Mouse (Mus musculus) thymus, adult 2 months (tissue): ENCODE results near the gene Chpf2. TPM values are rescaled to one million over a fixed set of nuclear protein-coding genes. Genes with fewer than 3 reads are reported as not detected.

ENCODE experiments used
- DNase-seq: peaks from one replicate; pipeline ENCODE4 v3.0.0; 2021
- H3K27ac ChIP-seq: fragments of 200-500 bp; 2 replicates; pipeline ENCODE4 v1.5.1; 2012; ENCODE audit warnings: low read length, control low read depth; ENCODE audit not compliant: control insufficient read depth, insufficient read depth
- H3K27me3 ChIP-seq: fragments of 200-500 bp; 2 replicates; pipeline ENCODE4 v1.6.1; 2012; ENCODE audit warnings: mild to moderate bottlenecking, low read length, moderate library complexity, mixed read lengths; ENCODE audit not compliant: control insufficient read depth, insufficient read depth
- H3K36me3 ChIP-seq: fragments of 200-500 bp; 2 replicates; pipeline ENCODE4 v1.6.1; 2012; ENCODE audit warnings: mild to moderate bottlenecking, low read length, moderate library complexity; ENCODE audit not compliant: control insufficient read depth, insufficient read depth
- H3K4me1 ChIP-seq: fragments of 200-500 bp; replicated peaks from 2 replicates; pipeline ENCODE4 v1.6.1; 2012; ENCODE audit warnings: low read length; ENCODE audit not compliant: control insufficient read depth, insufficient read depth
- H3K4me3 ChIP-seq: fragments of 200-500 bp; 2 replicates; pipeline ENCODE4 v1.5.1; 2012; ENCODE audit warnings: mild to moderate bottlenecking, low read length, control low read depth, moderate library complexity; ENCODE audit not compliant: control insufficient read depth, insufficient read depth
- CTCF ChIP-seq: fragments of 200-500 bp; IDR thresholded peaks from 2 replicates; pipeline ENCODE4 v1.5.1; 2012; ENCODE audit warnings: mild to moderate bottlenecking, control low read depth, low read length, moderate library complexity, borderline replicate concordance; ENCODE audit not compliant: control insufficient read depth, poor library complexity, insufficient read depth; ENCODE audit errors: extremely low read depth
- POLR2A ChIP-seq: fragments of 200-500 bp; IDR thresholded peaks from 2 replicates; pipeline ENCODE4 v1.6.1; 2012; ENCODE audit warnings: mild to moderate bottlenecking, low read length, control low read depth, moderate library complexity; ENCODE audit not compliant: control insufficient read depth, poor library complexity, insufficient read depth; ENCODE audit errors: extremely low read depth
- WGBS: fragments of 180-500 bp; shearing (Covaris S2); methylation state at CpG from one replicate; pipeline ENCODE4 v1.1.7; 2018; 5-methylcytosine and 5-hydroxymethylcytosine counted together
- polyA plus RNA-seq: library from polyadenylated mRNA; depleted of rRNA; stranded (reverse); fragments of >200 nt; gene quantifications from 2 replicates; pipeline ENCODE4 v1.2.3, GENCODE M21; 2012

Gene Chpf2
- polyA plus RNA-seq, 1 experiment = 55.5 TPM

DNA sequence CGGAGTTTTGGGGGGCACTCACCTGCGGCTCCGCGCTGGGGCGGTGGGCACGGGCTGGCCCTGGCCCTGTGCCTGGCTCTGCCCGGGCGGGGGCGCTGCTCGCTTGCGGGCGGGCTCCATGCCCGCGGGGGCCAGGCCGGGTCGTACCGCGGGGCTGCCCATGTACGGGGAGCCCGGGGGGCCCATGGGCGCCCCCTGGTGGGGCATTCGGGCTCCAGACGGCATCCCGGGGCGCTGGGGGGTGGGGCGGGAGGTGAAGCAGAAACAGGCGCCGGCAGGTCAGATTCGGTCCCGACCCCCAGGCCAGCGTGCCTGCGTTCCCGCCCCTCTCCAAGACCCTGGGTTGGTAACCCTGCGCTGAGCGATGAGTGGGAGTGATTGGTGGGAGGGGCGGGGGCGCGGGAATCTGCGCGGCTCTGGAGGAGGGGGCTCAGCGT is 12.0 kb downstream of the Chpf2 start:
- no peak overlapping the region for H3K27ac ChIP-seq

DNA sequence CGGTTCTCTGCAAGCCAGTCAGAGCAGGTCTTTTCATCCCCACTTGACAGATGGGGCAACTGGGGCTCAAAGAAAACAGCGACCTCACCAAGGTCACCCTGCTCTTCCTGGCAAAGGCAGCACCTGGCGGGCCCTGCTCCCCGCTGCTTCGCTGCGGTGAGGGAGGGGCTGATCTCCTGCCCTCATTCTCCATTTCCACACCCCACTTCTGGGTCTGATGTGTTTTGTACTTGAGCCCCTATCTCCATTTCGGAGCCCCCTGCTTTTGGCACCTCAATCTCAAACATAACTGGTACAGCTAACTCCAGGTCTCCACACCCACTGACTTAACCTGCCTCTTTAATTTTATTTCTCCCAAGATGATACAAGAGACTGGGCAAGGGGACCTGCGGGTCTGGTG is 12.6 kb downstream of the Chpf2 start:
- DNase-seq = no peak
- WGBS = 34% methylated on average over 8 of the region's 8 CpGs
- Histone ChIP-seq H3K36me3 (no peaks in the 10 kb centered on the region), H3K4me1 (peaks cover 20% of the 10 kb centered on the region; the same call in 1 of the 2 replicates), H3K27me3 (peaks cover 18% of the 10 kb centered on the region; the same call in 1 of the 2 replicates), H3K4me3 (no peak overlapping the region), H3K27ac (no peak overlapping the region)
- TF ChIP-seq POLR2A (no peak), CTCF (no peak)

More for the DNA sequence above, 12.0 kb downstream of the Chpf2 start:
- peaks cover 20% of the 10 kb centered on the region; the same call in 1 of the 2 replicates for H3K4me1 ChIP-seq
- peaks cover 12% of the 10 kb centered on the region; the same call in 1 of the 2 replicates for H3K27me3 ChIP-seq
- peak overlapping the region; percentile 27 for H3K4me3 ChIP-seq
- peak; percentile 72 for DNase-seq
- TF ChIP-seq POLR2A = no peak
- peak; percentile 91 for TF ChIP-seq CTCF
- no peaks in the 10 kb centered on the region for H3K36me3 ChIP-seq
- WGBS = 2% methylated on average over 41 of the region's 41 CpGs

DNA sequence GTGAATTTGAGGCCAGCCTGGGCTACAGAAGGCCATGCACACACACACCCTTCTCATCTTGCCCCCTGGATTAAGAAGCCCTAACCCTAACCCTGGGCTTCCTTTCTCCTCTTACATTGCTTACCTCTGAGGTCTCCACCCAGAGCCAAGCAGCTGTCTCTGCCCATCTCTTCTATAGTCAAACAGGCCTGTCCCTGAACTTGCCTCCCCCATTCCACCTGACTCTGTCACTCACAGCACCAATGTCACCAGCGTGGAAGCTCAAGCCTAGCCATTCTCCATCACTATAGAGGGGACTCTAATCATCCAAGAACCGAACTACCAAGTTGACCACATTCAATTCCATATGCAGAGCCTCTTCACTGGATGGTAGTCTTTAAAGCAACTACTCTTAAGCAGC is 13.7 kb downstream of the Chpf2 start:
- TF ChIP-seq POLR2A (no peak), CTCF (no peak)
- H3K4me3 ChIP-seq = no peak overlapping the region
- no peak for DNase-seq
- H3K4me1 ChIP-seq = peaks cover 20% of the 10 kb centered on the region; the same call in 1 of the 2 replicates
- peaks cover 28% of the 10 kb centered on the region for H3K27me3 ChIP-seq
- H3K27ac ChIP-seq = no peak overlapping the region
- 90% methylated on average over 2 of the region's 2 CpGs for WGBS
- H3K36me3 ChIP-seq = no peaks in the 10 kb centered on the region

- DNase-seq = no peak
- H3K27ac ChIP-seq = no peak overlapping the region
- WGBS = 6% methylated on average over 33 of the region's 33 CpGs
- peaks cover 18% of the 10 kb centered on the region; the same call in 1 of the 2 replicates for H3K4me1 ChIP-seq
- TF ChIP-seq POLR2A (no peak), CTCF (no peak)
- H3K36me3 ChIP-seq = no peaks in the 10 kb centered on the region
- H3K4me3 ChIP-seq = peak overlapping the region; percentile 7; the same call in 1 of the 2 replicates
- peaks cover 34% of the 10 kb centered on the region for H3K27me3 ChIP-seq
These were observed 14.7 kb downstream of the Chpf2 start for GRCm38 (mm10) chr5:24601071-24601835.

- 2% methylated on average over 73 of the region's 73 CpGs for WGBS
These were observed 15.6 kb downstream of the Chpf2 start for GRCm38 (mm10) chr5:24601911-24602750.

GRCm38 (mm10) chr5:24602751-24603343 is 16.3 kb downstream of the Chpf2 start:
- no peak overlapping the region for H3K4me3 ChIP-seq
- H3K27me3 ChIP-seq = peaks cover 34% of the 10 kb centered on the region
- WGBS = 17% methylated on average over 16 of the region's 16 CpGs
- H3K4me1 ChIP-seq = peaks cover 8% of the 10 kb centered on the region; the same call in 1 of the 2 replicates
- TF ChIP-seq POLR2A = no peak
- TF ChIP-seq CTCF = no peak
- no peak overlapping the region for H3K27ac ChIP-seq
- no peak for DNase-seq
- H3K36me3 ChIP-seq = no peaks in the 10 kb centered on the region

More at GRCm38 (mm10) chr5:24601911-24602750, 15.6 kb downstream of the Chpf2 start:
- H3K27ac ChIP-seq = no peak overlapping the region
- no peak for TF ChIP-seq POLR2A
- TF ChIP-seq CTCF = no peak
- H3K4me1 ChIP-seq = peaks cover 9% of the 10 kb centered on the region; the same call in 1 of the 2 replicates
- peak overlapping the region; percentile 25 for H3K4me3 ChIP-seq
- DNase-seq = no peak
- peaks cover 34% of the 10 kb centered on the region for H3K27me3 ChIP-seq
- H3K36me3 ChIP-seq = no peaks in the 10 kb centered on the region
